Mouse (Mus musculus): Measurements from ENCODE around the gene Barhl2. TPM values are rescaled to one million over a fixed set of nuclear protein-coding genes. Genes with fewer than 3 reads are reported as not detected.

Barhl2 gene
- under 1 TPM; 0.35 to 0.93 TPM for total RNA-seq (2021)
- long read RNA-seq, experiment 1, result 0 reads
- long read RNA-seq, experiment 2, result 0 reads

DNA sequence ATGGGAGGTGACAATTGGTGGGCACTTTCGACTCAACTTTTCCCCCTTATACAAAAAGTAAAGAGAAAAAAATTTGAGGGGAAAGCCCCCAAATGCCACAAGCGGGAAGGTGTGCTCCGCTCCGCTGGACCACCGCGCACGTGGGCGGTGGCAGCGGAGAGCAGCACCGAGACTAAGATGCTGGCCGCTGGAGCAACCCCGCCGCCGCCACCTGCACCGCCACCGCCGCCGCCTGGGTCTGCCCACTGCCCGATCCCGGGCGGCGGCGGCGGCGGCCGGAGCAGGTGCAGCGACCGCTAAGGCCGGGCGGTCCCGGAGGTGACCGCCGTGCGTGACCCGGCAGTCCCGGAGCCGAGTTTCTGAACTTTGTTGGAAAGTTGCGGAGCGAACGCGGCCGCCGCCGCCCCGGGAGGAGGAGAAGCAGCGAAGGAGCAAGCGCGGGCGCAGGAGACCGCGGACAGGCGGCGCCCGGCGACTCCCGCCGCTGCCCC lies at the start of gene Barhl2:
Barhl2 (minus strand) TSS at position 181 of the 491 bp plus-strand sequence.
- no peak for DNase-seq (ENCODE audit: low spot score in 2 of 2)
- intact Hi-C loops (cut with DNase I), result loop anchor here (5.0 kb wide), 1 partner anchor 1264 kb away; no protein-coding TSS in a partner anchor

DNA sequence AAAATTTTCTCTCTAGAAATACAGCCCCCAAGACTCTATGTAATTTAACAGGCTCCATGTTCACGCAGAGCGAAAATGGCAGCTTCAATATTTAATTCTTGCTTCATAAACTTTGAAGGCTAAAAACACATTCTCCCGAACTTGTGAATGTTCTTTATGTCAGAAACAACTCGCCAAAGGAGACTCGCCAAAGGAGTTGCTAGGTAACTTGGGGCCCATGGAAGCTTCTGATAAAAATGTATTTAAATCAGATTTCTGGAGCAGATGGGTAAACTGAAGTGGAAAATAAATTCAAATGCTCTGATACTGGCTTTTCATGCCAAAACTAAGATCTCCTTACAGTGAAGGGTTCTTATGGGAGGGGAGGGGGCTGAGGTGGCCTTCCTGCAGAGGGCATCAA lies 48.1 kb upstream of the Barhl2 start:
- intact Hi-C loops (cut with DNase I), result no loop called here
- peak; percentile 21 to 66 for DNase-seq (ENCODE audit: low spot score in 2 of 2)

DNA sequence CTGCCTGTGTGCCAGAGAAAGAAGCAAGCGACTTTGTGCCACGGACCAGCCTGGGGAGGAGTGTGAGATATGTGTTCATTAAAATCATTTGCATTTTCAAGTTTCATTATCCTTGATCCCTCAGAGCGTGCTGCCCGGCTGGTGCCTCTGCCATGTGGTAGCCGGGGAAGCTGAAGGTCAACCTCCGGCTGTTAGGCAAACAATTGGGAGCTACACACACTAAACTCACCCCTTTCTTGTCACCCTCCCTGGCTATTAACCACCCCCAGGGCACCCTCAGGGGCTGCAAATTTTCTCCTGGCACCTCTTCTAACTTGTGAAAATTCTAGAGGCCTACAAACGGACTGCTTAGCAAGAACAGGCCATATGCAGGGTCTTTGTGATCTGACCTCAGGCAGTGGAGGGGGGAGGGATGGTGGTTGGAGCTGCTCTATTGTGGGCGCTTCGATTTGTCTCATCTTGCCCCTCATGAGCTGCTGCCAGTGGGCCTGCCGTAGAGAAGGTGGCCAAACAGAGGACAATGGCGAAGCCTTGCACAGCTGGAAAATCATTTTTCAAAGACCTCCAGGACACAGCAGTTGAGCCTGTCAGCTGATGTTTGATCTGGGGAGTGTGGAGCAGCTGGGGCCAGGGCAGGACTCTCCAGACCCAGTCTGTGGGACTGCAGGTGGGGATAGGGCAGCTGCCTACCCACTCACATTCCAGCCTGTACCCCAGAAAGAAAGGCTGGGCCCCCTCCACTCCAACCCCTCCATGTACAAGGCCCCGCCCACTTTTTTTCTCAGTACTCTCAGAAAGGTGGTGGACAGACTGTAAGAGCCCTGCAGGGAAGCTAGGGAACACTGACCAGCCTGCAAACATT lies 44.9 kb upstream of the Barhl2 start:
- no peak for DNase-seq (ENCODE audit: low spot score in 2 of 2)
- intact Hi-C loops (cut with DNase I), result no loop called here

DNA sequence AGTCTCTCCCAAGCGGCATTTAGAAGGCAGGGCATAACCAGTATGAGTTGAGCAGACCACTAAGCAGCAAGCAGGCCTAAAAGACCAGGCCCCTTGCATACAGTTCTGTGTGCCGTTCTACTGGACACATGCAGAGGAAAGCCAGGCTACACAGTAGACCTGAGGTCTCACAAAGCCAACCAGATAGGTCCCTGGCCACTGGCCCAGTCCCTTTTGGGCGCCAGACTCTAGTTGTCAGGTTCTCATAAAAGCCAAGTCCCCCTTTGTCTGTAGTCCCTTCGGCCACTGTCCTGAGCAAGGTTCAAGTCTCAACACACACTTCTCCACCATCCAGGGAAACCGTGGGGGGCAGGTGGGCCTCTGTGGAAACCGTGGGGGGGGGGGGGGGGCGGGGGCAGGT lies 44.3 kb upstream of the Barhl2 start:
- no peak for DNase-seq (ENCODE audit: low spot score in 2 of 2)

DNA sequence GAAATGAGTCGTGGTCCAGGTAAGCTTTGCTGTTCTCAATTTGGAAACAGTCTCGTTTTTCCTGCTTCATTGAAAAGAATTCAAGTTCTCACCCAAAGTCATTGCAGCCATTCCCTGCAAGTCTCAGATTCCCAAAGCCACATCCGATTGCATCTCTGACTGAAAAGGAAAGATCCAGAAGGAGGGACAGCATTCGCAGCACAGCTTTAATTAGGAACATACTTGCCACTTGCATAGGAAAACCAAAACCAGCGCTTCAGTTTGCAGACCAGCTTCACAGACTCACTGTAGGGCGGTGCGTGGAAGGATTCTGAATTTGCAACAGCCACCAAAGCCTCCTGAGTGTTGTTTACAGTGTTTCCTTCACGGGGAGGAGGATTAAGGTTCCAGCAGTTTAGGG lies 33.8 kb upstream of the Barhl2 start:
- intact Hi-C loops (cut with DNase I), result no loop called here
- peak in 1 of 2 experiments; percentile 15 for DNase-seq (ENCODE audit: low spot score in 2 of 2)

More for the DNA sequence above, 44.3 kb upstream of the Barhl2 start:
- intact Hi-C loops (cut with DNase I), result no loop called here

DNA sequence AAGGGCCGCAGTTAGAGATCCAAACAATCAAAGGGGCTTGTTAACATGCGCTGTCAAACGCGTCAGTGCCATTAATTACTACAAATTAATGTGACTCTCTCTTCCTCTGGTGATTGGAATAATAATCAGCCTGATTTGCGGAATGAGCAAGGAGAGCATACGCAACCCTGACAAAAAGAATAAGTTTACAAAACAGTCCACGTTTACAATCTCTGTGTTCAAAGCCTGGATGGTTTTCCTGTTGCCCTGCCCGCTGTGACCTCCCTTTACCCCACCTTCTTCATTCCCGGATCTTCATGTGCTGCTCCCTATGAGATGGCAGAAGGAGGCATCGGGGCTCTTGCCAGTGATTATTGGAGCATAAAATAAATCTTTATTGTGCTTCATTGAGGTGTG lies 14.1 kb upstream of the Barhl2 start:
- no peak for DNase-seq (ENCODE audit: low spot score in 2 of 2)
- intact Hi-C loops (cut with DNase I), result loop anchor here (5.0 kb wide), 1 partner anchor 90 kb away; no protein-coding TSS in a partner anchor

DNA sequence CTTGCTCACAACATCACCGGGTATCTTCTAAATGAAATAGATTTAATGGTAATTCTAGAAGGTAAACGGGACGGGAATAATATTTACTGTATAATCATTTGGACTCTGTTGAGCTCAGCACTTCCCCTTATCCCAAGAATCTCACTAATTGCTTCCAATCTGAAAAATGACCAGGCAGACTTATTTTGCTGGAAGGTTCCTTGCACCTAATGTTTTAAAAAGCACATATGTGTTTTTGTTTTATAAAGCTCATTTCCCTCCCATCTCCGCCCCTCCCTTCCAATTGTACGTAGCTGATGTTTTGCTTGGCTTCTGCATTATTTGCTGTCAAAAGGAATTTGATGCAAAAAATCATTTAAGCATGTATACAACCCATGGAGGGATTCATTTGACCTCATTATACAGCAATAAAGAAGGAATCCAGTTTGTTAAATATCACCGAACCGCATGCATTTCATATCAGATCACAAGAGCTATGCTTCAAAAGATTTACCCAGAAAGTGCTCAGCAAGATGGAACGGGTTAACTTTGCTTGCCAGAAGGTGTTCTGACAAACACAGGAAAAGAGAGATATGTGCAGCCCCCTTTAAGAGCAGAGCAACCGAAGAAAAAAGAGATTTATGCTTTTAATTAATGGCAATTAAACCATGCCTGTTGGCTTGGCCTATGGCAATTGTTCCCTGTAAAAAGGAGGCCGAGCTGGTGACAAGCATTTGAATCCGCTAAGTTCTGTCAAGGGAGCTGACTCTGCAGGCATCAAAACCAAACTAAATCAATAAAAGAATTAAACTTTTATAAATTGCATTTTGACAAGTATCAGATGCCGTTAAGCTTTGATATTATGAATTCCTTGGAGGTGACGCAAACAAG lies 13.5 kb upstream of the Barhl2 start:
- no peak for DNase-seq (ENCODE audit: low spot score in 2 of 2)
- intact Hi-C loops (cut with DNase I), result loop anchor here (5.0 kb wide), 1 partner anchor 91 kb away; no protein-coding TSS in a partner anchor

DNA sequence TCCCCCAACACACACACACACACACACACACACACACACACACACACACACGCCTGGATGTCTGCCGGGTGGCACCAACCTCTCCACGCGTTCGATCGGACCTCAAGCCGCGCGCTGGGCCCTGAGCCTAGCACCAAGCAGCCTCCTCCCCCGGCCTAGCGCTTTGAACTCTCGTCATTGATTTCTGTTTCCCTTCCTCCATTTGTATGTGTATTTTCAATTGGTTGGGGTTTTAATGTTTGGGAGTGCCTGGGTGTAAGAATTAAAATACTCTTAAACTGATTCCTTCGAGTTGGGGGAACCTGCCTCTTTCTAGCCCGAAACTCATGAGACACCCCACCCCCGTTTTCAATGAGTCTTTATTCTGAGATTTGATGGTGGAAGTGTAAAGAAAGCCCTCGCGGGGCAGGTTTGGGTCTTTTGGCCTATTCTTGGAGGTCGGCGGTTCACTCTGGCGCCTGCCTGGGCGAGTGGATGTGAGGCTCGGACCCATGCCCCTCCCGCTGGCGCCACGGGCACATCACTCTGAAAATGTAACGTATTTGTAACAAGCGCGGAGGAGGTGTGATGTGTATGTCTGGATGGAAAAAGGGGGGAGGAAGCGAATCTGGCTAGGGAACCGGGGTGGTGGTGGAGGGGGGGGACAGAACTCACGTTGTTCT lies 7.3 kb upstream of the Barhl2 start:
- DNase-seq (ENCODE audit: low spot score in 2 of 2), result no peak
- intact Hi-C loops (cut with DNase I), result no loop called here

DNA sequence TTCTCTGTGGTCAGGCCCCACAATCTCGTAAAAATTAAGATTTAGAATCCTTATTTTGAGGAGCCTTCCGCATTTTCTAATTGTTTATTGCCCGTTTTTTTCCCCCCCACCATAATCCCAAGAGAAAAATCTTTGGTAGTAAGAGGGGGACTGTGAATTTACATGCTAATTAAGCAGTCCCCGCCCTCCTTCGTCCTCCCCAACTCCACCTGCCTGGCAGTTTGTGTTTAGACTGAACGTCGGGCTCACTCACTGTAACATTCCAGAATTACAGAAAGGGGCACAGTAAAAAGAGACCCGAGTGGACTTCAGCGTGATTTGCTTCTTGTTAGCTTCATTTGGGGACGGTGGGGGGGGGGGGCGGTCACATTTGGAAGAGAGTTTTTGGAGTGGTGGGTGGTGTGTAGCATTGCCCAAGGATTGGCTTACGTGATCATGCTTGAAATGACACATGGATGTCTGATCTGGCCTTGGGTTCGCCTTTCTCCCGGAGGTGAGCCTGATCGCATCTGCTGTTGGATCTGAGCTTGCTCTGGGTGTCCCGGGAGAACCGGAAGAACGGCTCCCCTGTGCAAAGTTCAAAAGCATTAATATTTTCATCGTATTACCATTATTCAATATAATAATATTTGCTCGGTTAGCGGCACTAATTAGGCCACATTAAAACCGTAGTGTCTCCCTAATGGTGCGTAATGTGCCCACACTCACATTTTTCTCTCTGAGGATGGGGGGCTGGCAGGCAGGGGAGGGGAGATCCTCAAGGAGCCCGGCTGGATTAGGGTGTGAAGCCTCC lies 6.6 kb upstream of the Barhl2 start:
- intact Hi-C loops (cut with DNase I), result loop anchor here (5.0 kb wide), 2 partner anchors 183 to 462 kb away; no protein-coding TSS in a partner anchor
- DNase-seq (ENCODE audit: low spot score in 2 of 2), result no peak

DNA sequence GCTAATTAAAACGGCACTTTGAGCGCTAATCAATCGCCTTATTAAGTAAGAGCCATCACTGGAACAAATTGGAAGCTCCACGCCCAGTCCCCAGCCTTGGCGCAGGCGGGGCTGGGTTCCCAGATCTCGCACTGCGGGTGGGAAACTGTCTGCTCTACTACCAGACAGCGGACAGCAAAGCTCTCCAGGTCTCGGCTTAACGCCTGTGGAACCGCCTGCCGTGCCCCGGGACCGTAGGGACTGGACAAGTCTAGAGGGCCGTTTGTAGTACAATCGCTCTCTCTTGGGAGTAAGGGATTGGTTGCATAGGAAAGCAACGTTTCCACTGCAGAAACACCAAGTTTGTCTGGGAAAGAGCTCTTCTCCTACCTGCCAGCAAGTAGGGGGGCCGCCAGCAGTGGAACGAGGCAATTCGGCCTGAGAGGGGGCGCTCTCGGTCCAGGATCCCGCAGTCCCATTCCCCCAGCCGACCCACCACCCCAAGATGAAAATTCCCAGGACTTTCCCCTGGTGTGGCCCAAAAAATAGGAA lies 5.8 kb upstream of the Barhl2 start:
- intact Hi-C loops (cut with DNase I), result loop anchor here (2.0 to 5.0 kb wide), 3 partner anchors 184 to 461 kb away; no protein-coding TSS in a partner anchor

DNA sequence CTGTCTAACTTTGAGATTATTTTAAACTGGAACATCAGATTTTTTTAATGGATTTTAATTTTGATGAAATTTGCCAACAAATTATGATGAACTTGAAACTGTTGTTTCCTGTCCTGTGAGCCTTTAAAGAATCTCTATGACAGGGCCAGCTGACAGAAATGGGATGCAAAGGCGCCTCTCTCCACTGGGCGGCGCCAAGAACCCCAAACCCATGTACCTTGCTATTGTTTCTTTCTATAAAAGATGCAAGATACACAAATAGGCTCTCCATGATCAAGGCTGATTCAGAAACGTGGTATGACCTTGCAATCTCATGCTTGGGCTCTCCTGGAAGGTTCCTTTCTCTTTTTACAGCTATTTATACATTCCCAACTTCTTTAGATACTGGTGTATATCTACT lies 3.9 kb upstream of the Barhl2 start:
- intact Hi-C loops (cut with DNase I), result loop anchor here (2.0 to 5.0 kb wide), 3 partner anchors 185 to 460 kb away; no protein-coding TSS in a partner anchor
- DNase-seq (ENCODE audit: low spot score in 2 of 2), result peak; percentile 8 to 47

More for the DNA sequence above, 5.8 kb upstream of the Barhl2 start:
- DNase-seq (ENCODE audit: low spot score in 2 of 2), result no peak

DNA sequence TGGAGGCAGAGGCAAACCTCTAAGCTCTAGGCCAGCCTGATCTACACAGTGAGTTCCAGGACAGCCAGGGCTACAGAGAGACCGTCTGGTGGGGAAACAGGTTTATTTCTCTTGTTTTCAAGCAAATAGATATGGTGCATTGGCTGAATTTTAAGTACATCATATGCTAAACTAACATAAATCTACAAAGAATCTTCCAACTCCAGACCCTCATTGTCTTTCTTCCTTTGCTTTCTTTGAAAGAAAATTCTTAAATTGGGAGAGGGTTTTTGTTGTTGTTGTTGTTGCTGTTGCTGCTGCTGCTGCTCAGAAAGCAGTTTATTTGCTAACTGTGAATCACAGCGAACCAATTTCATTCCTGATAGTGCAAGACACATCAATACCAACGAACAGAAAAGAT lies 3.5 kb upstream of the Barhl2 start:
- intact Hi-C loops (cut with DNase I), result loop anchor here (5.0 kb wide), 2 partner anchors 186 to 459 kb away; no protein-coding TSS in a partner anchor
- no peak for DNase-seq (ENCODE audit: low spot score in 2 of 2)

DNA sequence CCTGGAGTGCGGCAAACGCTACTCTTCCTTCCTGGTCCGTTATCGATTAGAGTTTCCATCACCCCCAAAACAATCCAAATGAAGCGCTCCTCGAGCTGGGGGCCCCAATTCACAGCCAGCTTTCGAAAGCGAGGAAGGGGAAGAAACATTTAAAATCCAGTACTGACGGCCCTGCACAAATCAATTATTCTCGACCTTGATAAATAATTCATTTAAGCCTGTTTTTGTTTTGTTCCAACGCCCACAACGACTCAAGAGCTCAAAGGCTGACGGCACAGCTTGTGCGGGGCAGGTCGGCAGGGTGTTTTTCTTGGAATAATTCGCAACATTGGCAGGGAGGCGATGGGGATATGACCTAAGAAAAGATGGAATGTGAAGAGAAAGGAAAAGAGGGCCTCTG lies 2.6 kb upstream of the Barhl2 start:
- no peak for DNase-seq (ENCODE audit: low spot score in 2 of 2)
- intact Hi-C loops (cut with DNase I), result loop anchor here (5.0 kb wide), 2 partner anchors 187 to 458 kb away; no protein-coding TSS in a partner anchor

DNA sequence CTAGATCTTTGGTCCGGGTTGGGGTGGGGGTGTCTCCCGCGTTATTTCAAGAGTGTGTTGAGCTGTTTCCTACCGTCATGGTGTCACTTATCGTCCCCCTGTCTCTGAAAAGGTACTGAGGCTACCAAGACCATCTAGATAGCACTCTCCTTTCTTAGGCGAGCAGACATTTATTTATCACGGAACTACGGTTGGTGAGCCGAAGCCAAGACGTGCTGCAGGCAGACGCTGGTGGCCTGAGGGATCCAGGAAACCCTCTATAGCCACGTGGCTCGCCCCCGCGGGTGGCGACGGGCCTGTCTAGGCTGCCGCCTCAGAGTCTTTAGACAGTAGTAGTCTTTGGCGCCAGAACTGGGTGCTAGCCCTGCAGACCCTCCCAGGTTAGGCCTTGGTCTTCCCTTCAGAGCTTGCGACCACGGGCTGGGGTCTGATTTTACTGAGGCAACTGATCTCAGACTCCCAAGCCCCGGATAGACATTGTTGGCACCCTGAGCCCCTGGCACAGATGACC lies 2.1 kb upstream of the Barhl2 start:
- intact Hi-C loops (cut with DNase I), result loop anchor here (5.0 kb wide), 2 partner anchors 187 to 458 kb away; no protein-coding TSS in a partner anchor
- DNase-seq (ENCODE audit: low spot score in 2 of 2), result no peak

DNA sequence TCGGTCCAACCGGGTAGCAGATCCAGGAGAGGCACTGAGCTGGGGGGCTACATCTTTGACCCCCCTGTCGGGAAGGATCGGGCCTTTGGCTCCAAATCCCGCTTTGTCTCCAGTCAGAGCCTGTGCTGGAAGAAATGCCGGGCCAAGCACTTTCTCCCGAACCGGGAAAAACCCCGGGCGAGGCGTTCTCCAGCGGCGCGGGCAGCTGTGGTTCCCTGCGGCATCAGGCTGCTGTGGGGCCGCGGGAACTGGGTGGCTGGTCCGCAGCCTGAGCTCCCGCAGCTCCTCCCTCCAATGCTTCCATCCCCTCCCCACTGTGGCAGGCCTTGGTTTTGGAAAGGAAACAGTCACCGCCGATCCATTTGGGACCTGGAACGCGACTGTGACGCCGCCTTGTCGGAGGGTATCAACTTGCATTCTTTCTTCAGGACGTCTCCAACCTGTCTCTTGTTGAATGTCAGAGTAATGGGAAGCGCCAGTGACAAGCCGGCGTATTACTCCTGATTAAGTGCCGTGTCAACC lies 1.2 kb upstream of the Barhl2 start:
- intact Hi-C loops (cut with DNase I), result loop anchor here (5.0 kb wide), 1 partner anchor 1263 kb away; no protein-coding TSS in a partner anchor
- DNase-seq (ENCODE audit: low spot score in 2 of 2), result no peak

DNA sequence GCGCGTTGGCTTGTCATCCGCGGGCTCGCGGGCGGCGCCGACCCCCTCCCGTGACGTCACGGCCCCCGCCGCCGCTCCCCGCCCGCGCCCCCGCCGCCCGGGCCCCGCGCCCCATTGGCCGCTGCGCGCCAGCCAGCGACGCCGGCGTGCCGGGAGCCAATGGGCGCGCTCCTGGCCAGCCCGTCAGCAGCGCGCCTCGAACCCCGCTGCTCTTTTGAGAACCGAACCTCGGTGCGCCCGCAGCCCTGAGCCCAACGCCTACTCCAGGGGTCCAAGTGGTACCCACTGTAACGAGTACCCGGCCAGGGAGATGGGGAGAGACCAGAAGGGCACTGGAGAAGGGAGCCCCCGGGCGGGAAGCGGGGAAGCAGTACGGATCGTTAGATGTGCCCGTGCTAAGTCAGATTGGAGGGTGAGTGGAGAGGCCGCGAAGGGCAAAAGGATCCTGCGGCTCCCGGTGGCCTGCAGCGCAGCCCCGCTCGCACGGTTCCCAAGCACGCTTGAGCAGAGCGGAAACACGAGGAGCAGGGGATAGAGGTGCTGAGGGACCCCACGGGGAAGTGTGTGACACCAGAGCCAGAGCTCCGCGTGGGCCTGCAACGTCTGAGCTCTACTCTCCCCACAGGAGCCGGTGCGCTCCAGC lies 632 bp upstream of the Barhl2 start:
- DNase-seq (ENCODE audit: low spot score in 2 of 2), result no peak
- intact Hi-C loops (cut with DNase I), result loop anchor here (5.0 kb wide), 1 partner anchor 1264 kb away; no protein-coding TSS in a partner anchor
